Mouse (Mus musculus) cerebral cortex, adult 2 months (tissue): ENCODE measurements around the gene Olfr1357.

Experiments
- WGBS: fragments of 180-500 bp; shearing (Covaris S2); methylation state at CpG from one replicate; pipeline ENCODE4 v1.1.7; 2018; 5-methylcytosine and 5-hydroxymethylcytosine counted together

Olfr1357 gene

GRCm38 (mm10) chr10:78578204-78578603 lies 39.7 kb downstream of the Olfr1357 start:
- WGBS: 68% methylated on average over 3 of the region's 3 CpGs

- WGBS: 96% methylated on average over 16 of the region's 16 CpGs
Measured at GRCm38 (mm10) chr10:78576435-78577184, 41.3 kb downstream of the Olfr1357 start.

GRCm38 (mm10) chr10:78575690-78576089 lies 42.2 kb downstream of the Olfr1357 start:
- 21% methylated on average over 2 of the region's 2 CpGs for WGBS

- WGBS: 8% methylated on average over 13 of the region's 13 CpGs
Measured at GRCm38 (mm10) chr10:78575105-78575632, 42.7 kb downstream of the Olfr1357 start.

GRCm38 (mm10) chr10:78574250-78575104 lies 43.4 kb downstream of the Olfr1357 start, which contains the start of gene Ilvbl:
Gene Ilvbl, plus strand, starts transcription at chr10:78574346.
- WGBS: under 1% methylated on average over 51 of the region's 51 CpGs

- 28% methylated on average over 3 of the region's 3 CpGs for WGBS
Measured at GRCm38 (mm10) chr10:78573226-78573625, 44.6 kb downstream of the Olfr1357 start.

GRCm38 (mm10) chr10:78570897-78571296 lies 47.0 kb downstream of the Olfr1357 start:
- WGBS: 49% methylated on average over 2 of the region's 2 CpGs

GRCm38 (mm10) chr10:78570416-78570815 lies 47.5 kb downstream of the Olfr1357 start:
- WGBS: 52% methylated on average over 6 of the region's 6 CpGs

GRCm38 (mm10) chr10:78569686-78570085 lies 48.2 kb downstream of the Olfr1357 start:
- 68% methylated on average over 3 of the region's 3 CpGs for WGBS

- WGBS: 78% methylated on average over 3 of the region's 3 CpGs
Measured at GRCm38 (mm10) chr10:78569191-78569590, 48.7 kb downstream of the Olfr1357 start.

GRCm38 (mm10) chr10:78565070-78565469 lies 52.8 kb downstream of the Olfr1357 start:
- WGBS: 90% methylated on average over 1 of the region's 1 CpGs
